Mouse (Mus musculus): ENCODE results near the gene Aip.
"Not testable (repeated sequence)": the region's sequence is repeated elsewhere in the genome, so short reads cannot be mapped to it uniquely, and the experiment has no call there.

Aip gene

GRCm38 (mm10) chr19:4134354-4134753 is 8.7 kb upstream of the Aip start:
- no peak for DNase-seq

- DNase-seq = peak in 1 of 2 experiments; percentile 14
These were observed 6.1 kb upstream of the Aip start for GRCm38 (mm10) chr19:4131768-4132167.

- DNase-seq = no peak
These were observed 5.4 kb upstream of the Aip start for GRCm38 (mm10) chr19:4131075-4131474.

GRCm38 (mm10) chr19:4130106-4130505 is 4.4 kb upstream of the Aip start:
- DNase-seq = no peak

GRCm38 (mm10) chr19:4129462-4129861 is 3.8 kb upstream of the Aip start:
- DNase-seq = no peak

GRCm38 (mm10) chr19:4126759-4127495 is 1.3 kb upstream of the Aip start:
- DNase-seq = no peak

- DNase-seq = not testable (repeated sequence)
These were observed 390 bp downstream of the Aip start for GRCm38 (mm10) chr19:4125268-4125667.

- no peak for DNase-seq
These were observed 1.2 kb downstream of the Aip start for GRCm38 (mm10) chr19:4124432-4124831.

GRCm38 (mm10) chr19:4122411-4123370 is 3.0 kb downstream of the Aip start:
- DNase-seq = no peak

GRCm38 (mm10) chr19:4121896-4122295 is 3.8 kb downstream of the Aip start:
- not testable (repeated sequence) for DNase-seq

- DNase-seq = peak; percentile 97 to 99
These were observed 4.4 kb downstream of the Aip start for GRCm38 (mm10) chr19:4121097-4121805.

- DNase-seq = no peak
These were observed 5.2 kb downstream of the Aip start for GRCm38 (mm10) chr19:4120496-4120895.

- DNase-seq = peak in 1 of 2 experiments; percentile 47
These were observed 5.8 kb downstream of the Aip start for GRCm38 (mm10) chr19:4119716-4120487.

GRCm38 (mm10) chr19:4118350-4118749 is 7.3 kb downstream of the Aip start:
- no peak for DNase-seq

GRCm38 (mm10) chr19:4117006-4117405 is 8.7 kb downstream of the Aip start:
- no peak for DNase-seq

GRCm38 (mm10) chr19:4115816-4116215 is 9.8 kb downstream of the Aip start:
- DNase-seq = no peak

GRCm38 (mm10) chr19:4115144-4115543 is 10.5 kb downstream of the Aip start:
- no peak for DNase-seq

- no peak for DNase-seq
These were observed 11.1 kb downstream of the Aip start for GRCm38 (mm10) chr19:4114551-4114950.

- DNase-seq = no peak
These were observed 11.8 kb downstream of the Aip start for GRCm38 (mm10) chr19:4113806-4114230.

- DNase-seq = no peak
These were observed 12.4 kb downstream of the Aip start for GRCm38 (mm10) chr19:4113186-4113805.

- DNase-seq = no peak
These were observed 13.3 kb downstream of the Aip start for GRCm38 (mm10) chr19:4112063-4112960.
